Mouse (Mus musculus) forebrain, embryonic 16.5 days (tissue): ENCODE data around the gene Fos. TPM values are rescaled to one million over a fixed set of nuclear protein-coding genes. Genes with fewer than 3 reads are reported as not detected.

Experiments used
- ATAC-seq: fragments of 200-750 bp; cut with Nextera tagmentation; 2 replicates; pipeline ENCODE4 v1.8.0; 2017; ENCODE audit warnings: mild to moderate bottlenecking, moderate library complexity
- H3K27ac ChIP-seq: fragments of 300-500 bp; sonication (generic); 2 replicates; pipeline ENCODE4 v1.5.1; 2014; ENCODE audit warnings: low read length, control low read depth
- H3K27me3 ChIP-seq: fragments of 300-500 bp; sonication (generic); replicated peaks from 2 replicates; pipeline ENCODE4 v1.6.1; 2014; ENCODE audit warnings: low read length; ENCODE audit not compliant: control insufficient read depth, insufficient read depth
- H3K36me3 ChIP-seq: fragments of 300-500 bp; sonication (generic); 2 replicates; pipeline ENCODE4 v1.6.1; 2014; ENCODE audit not compliant: control insufficient read depth, insufficient read depth
- H3K4me1 ChIP-seq: fragments of 300-500 bp; sonication (generic); replicated peaks from 2 replicates; pipeline ENCODE4 v1.6.1; 2014; ENCODE audit warnings: low read length; ENCODE audit not compliant: control insufficient read depth, insufficient read depth
- H3K4me2 ChIP-seq: fragments of 300-500 bp; sonication (generic); 2 replicates; pipeline ENCODE4 v1.6.1; 2014; ENCODE audit warnings: mild to moderate bottlenecking, low read length, control low read depth
- H3K4me3 ChIP-seq: fragments of 300-500 bp; sonication (generic); replicated peaks from 2 replicates; pipeline ENCODE4 v1.5.1; 2014; ENCODE audit warnings: mild to moderate bottlenecking, low read length, control low read depth
- H3K9ac ChIP-seq: fragments of 300-500 bp; sonication (generic); replicated peaks from 2 replicates; pipeline ENCODE4 v1.6.1; 2014; ENCODE audit warnings: low read depth, low read length, control low read depth
- H3K9me3 ChIP-seq: fragments of 300-500 bp; sonication (generic); 2 replicates; pipeline ENCODE4 v1.6.1; 2016; ENCODE audit warnings: low read length; ENCODE audit not compliant: control insufficient read depth
- WGBS: fragments of 180-500 bp; shearing (Covaris S2); extraction: QIAGEN DNeasy Blood & Tissue Kit; methylation state at CpG from one replicate; pipeline ENCODE4 v1.1.7; 2014; 5-methylcytosine and 5-hydroxymethylcytosine counted together
- polyA plus RNA-seq: library from polyadenylated mRNA; unstranded; fragments of >200 nt; fragmentation: Nextera tagmentation; extraction: Ambion mirVana; gene quantifications from 2 replicates; pipeline ENCODE4 v1.2.1, GENCODE M21; 2015

Gene Fos
- polyA plus RNA-seq, 1 experiment from 2014 or later: 1.9 TPM

DNA sequence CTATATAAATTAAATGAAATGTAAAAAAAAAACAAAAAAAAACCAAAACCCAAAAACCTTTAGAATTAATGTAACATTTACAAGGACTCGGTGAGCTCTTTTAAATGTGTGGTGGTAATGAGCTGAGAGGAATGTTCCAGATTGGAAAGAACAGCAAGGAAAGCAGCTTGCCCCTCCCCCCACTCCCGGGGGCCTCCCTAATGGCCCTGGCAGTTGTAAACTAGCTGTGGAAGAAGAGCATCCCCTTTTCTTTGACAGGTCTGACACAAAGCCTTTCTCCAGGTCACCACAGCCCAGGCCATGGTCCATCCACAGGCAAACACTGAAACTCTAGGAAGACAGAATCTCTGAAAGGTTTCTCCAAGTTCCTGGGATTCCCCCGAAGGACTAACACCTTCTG is 5.5 kb downstream of the Fos start:
- 57% methylated on average over 3 of the region's 3 CpGs for WGBS
- Histone ChIP-seq H3K4me1 (peaks cover 15% of the 10 kb centered on the region), H3K9me3 (no peaks in the 10 kb centered on the region), H3K27ac (no peak overlapping the region), H3K4me2 (no peak overlapping the region), H3K36me3 (no peaks in the 10 kb centered on the region), H3K27me3 (peaks cover 19% of the 10 kb centered on the region), H3K4me3 (no peak overlapping the region), H3K9ac (no peak overlapping the region)
- ATAC-seq: no peak

DNA sequence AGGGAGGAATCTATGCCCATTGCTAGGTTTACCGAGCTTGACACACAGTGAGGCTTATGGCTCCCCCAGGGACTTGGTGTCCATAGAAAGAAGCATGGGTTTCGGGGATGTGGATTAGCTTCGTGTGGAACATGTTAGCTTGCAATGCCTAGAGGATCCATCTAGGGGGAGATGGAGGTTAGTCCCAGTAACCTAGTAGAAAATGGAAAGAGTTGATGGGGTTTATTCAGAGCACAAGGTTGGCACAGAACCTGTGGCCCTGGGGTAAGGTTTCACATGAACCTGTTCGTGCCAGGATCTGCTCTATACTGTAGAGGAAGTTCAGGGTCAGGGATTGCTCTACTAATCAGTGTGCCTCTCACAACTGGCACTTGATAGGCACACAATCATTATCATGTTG is 9.5 kb downstream of the Fos start:
- no peak for ATAC-seq
- H3K27ac ChIP-seq: no peak overlapping the region
- no peak overlapping the region for H3K9ac ChIP-seq
- no peaks in the 10 kb centered on the region for H3K9me3 ChIP-seq
- H3K4me2 ChIP-seq: no peak overlapping the region
- WGBS: 25% methylated on average over 4 of the region's 4 CpGs
- peaks cover 17% of the 10 kb centered on the region for H3K4me1 ChIP-seq
- no peak overlapping the region for H3K4me3 ChIP-seq
- peaks cover 2% of the 10 kb centered on the region; the same call in 1 of the 2 replicates for H3K27me3 ChIP-seq
- H3K36me3 ChIP-seq: no peaks in the 10 kb centered on the region

DNA sequence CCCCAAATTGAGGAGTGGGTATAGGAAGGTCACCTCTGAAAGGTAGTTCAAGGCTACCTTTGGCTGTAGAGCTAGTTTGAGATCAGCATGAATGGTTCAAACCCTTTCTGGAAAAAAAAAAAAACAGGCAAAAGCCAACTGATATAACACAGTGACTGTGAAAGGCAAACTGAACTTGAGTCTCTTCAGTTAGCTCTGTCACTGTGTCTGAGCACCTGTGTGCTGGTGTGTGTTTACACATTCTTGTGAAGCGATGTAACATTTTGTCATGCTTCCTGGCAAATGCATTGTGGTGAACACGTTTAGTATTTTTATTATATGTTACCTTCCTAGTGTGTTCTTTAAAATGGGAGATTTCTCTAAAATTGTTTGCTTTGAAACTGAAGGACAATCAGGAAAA is 11.0 kb downstream of the Fos start:
- Histone ChIP-seq H3K4me2 (no peak overlapping the region), H3K27ac (no peak overlapping the region), H3K36me3 (no peaks in the 10 kb centered on the region), H3K4me3 (no peak overlapping the region), H3K4me1 (peaks cover 17% of the 10 kb centered on the region), H3K9ac (no peak overlapping the region), H3K27me3 (peaks cover 2% of the 10 kb centered on the region; the same call in 1 of the 2 replicates), H3K9me3 (no peaks in the 10 kb centered on the region)
- no peak for ATAC-seq
- WGBS: 73% methylated on average over 2 of the region's 2 CpGs

DNA sequence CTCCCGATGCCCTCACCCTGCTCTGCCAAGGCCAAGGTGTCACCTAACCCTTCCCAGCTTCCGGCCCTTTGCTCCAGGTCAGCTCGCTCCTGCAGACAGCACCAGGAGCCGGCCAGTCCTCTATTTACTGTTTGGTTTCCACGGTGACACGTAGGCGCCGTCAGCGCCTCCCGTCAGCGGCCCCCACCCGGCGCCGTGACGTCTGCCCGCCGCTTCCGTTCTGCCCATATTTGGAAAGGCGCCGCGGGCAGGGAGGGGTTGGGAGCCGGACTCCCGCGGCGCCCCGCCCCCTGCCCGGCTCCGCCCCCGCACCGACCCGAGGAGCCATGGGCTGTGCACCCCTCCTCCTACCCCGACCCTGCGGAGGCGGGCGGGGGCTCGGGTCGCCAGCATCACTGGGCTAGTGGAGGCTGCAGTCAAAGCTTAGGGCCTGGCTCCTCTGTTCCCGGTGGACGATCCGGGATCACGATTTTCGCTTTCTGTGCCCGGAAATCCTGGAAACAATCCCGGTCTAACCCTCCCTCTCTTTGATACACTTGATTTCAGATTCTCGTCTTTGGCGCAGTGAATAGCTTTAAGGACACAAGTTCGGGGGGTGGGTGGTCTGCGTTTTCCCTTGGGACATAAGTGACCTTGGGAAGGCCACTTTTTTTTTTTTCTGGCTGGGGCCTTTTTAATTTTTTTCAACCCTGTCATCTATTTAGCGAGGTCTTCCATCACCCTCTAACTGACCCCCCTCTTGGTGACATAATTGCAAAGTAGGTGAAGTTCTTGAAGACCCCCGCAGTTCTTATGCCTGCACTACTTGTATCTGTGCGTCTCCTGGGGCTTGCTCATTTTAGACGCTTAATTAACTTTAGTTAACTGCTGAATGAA is 12.4 kb downstream of the Fos start:
- under 1% methylated on average over 42 of the region's 52 CpGs for WGBS
- Histone ChIP-seq H3K36me3 (no peaks in the 10 kb centered on the region), H3K9me3 (no peaks in the 10 kb centered on the region), H3K9ac (peak overlapping the region; percentile 62), H3K4me3 (peak overlapping the region; percentile 62), H3K27me3 (0 out of 2 replicates have a peak, but pooled peaks cover 2% of the 10 kb centered on the region), H3K27ac (peak overlapping the region; percentile 41; the same call in 1 of the 2 replicates), H3K4me1 (peaks cover 17% of the 10 kb centered on the region), H3K4me2 (peak overlapping the region; percentile 75)
- peak; percentile 95 for ATAC-seq

- under 1% methylated on average over 20 of the region's 20 CpGs for WGBS
- Histone ChIP-seq H3K4me1 (peaks cover 17% of the 10 kb centered on the region), H3K9ac (peak overlapping the region; percentile 30; the same call in 1 of the 2 replicates), H3K4me2 (peak overlapping the region; percentile 75), H3K27ac (no peak overlapping the region), H3K4me3 (peak overlapping the region; percentile 62), H3K36me3 (no peaks in the 10 kb centered on the region), H3K27me3 (0 out of 2 replicates have a peak, but pooled peaks cover 2% of the 10 kb centered on the region), H3K9me3 (no peaks in the 10 kb centered on the region)
- ATAC-seq: no peak
These were observed 13.0 kb downstream of the Fos start for GRCm38 (mm10) chr12:85486766-85487069.

GRCm38 (mm10) chr12:85487545-85488141 is 14.0 kb downstream of the Fos start:
- Histone ChIP-seq H3K9ac (peak overlapping the region; percentile 31; the same call in 1 of the 2 replicates), H3K36me3 (no peaks in the 10 kb centered on the region), H3K9me3 (no peaks in the 10 kb centered on the region), H3K4me2 (peak overlapping the region; percentile 48), H3K27me3 (0 out of 2 replicates have a peak, but pooled peaks cover 2% of the 10 kb centered on the region), H3K4me1 (peaks cover 22% of the 10 kb centered on the region), H3K4me3 (peak overlapping the region; percentile 16), H3K27ac (no peak overlapping the region)
- peak; percentile 37; the same call in 1 of the 2 replicates for ATAC-seq
- WGBS: 1% methylated on average over 12 of the region's 12 CpGs

DNA sequence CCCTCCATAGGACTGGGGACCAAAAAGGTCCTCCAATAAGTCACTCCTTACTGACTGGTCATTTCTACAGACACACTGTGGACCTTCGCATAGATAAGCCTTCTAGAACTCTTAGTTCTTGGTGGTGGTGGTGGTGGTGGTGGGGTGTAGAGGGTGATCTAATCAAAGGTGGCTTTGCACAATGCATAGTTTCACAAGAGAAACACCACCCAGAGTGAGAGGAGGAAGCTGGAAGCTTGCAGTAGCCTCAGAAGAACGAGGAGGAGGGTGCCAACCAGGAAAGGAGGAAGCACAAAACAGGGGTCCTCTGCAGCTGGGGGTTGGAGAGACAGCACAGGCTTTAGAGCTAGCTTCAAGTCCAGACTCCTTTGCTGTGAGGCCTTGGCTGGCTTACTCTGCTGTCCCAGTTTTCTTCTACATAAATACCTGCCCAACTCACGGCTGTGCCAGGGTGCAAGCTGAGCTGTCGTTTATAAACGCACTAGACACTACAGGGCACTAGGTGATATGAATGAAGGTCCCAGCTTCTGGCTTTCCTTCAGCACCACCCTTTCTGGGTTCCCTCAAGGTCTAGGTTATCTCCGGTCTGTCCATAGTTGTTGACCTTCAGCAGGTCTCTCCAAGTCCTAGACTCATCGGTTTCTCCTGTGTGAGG is 15.7 kb downstream of the Fos start:
- no peaks in the 10 kb centered on the region for H3K9me3 ChIP-seq
- H3K4me2 ChIP-seq: no peak overlapping the region
- no peak for ATAC-seq
- H3K4me3 ChIP-seq: no peak overlapping the region
- H3K36me3 ChIP-seq: no peaks in the 10 kb centered on the region
- 82% methylated on average over 7 of the region's 7 CpGs for WGBS
- no peaks in the 10 kb centered on the region for H3K27me3 ChIP-seq
- no peak overlapping the region for H3K9ac ChIP-seq
- H3K4me1 ChIP-seq: peaks cover 22% of the 10 kb centered on the region
- no peak overlapping the region for H3K27ac ChIP-seq

DNA sequence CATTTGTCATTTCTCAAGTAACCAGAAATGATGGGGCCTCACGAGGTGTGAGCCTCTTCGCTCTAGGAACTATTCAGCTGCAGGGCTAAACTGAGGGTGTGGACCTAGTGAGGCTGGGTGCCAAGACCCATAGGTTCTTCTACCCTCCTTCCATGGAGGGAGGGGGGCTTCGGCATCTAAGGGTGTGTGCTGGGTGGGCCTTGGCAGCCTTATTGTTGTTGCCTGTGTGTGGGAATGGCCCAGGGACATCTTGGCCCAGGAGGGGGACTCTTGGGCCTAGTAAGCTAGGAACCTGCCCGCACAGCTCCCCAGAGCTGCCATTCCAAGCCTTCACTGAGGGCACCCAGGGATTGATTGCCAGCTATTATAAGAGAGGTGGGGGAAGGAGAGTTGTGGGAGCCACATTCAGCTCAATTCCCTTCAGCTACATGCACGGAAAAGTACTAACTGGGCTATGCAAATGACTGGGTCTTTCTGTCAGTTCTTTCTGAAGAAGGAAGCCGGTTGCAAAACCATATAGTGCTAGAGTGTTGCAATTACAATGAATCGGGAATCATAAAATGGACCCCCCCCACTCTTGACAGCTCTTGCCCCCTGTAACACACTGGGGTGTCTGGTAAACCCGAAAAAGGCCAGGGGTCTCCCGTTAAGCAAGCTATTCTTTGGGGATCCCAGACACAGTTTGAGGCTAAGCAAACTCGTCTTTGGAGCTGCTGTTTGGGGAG is 16.6 kb downstream of the Fos start:
- Histone ChIP-seq H3K4me3 (no peak overlapping the region), H3K9ac (no peak overlapping the region), H3K4me2 (no peak overlapping the region), H3K9me3 (no peaks in the 10 kb centered on the region), H3K27me3 (no peaks in the 10 kb centered on the region), H3K36me3 (no peaks in the 10 kb centered on the region), H3K4me1 (peaks cover 22% of the 10 kb centered on the region), H3K27ac (no peak overlapping the region)
- 67% methylated on average over 10 of the region's 10 CpGs for WGBS
- no peak for ATAC-seq

DNA sequence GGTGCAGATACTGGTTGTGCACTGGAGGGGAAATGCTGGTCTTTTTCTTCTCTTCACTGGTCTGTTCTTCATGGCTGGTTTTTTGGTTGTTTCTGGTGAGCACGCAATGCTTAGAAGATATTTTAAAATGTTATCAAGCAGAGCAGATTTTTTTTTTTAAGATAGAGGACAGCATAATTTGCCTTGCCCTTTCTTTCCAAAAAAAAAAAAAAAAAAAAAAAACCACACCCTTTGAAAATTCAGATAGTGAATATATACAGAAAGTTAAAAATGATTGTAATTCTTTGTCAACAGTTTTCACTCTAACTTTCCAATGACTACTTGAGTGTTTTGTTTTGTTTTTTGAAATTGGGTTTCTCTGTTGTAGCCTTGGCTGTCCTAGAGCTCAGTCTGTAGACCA is 17.3 kb downstream of the Fos start:
- no peak overlapping the region for H3K9ac ChIP-seq
- ATAC-seq: no peak
- H3K4me2 ChIP-seq: no peak overlapping the region
- H3K4me1 ChIP-seq: peaks cover 22% of the 10 kb centered on the region
- 86% methylated on average over 1 of the region's 1 CpGs for WGBS
- no peaks in the 10 kb centered on the region for H3K27me3 ChIP-seq
- H3K36me3 ChIP-seq: no peaks in the 10 kb centered on the region
- no peak overlapping the region for H3K27ac ChIP-seq
- H3K9me3 ChIP-seq: no peaks in the 10 kb centered on the region
- H3K4me3 ChIP-seq: no peak overlapping the region
